Mouse (Mus musculus) urinary bladder, postnatal 10 days (tissue): ENCODE results near the gene Syce3.
A peak's percentile ranks its signal among the peaks of the same experiment; 100 is the strongest.

Experiments
- DNase-seq: peaks from one replicate; pipeline ENCODE4 v3.0.0; 2022; ENCODE audit warnings: low spot score

The Syce3 gene

GRCm38 (mm10) chr15:89421938-89422337, 11.6 kb upstream of the Syce3 start:
- DNase-seq, result no peak

- DNase-seq, result no peak
Measured at GRCm38 (mm10) chr15:89415282-89415681, 5.0 kb upstream of the Syce3 start.

- no peak for DNase-seq
Measured at GRCm38 (mm10) chr15:89406691-89407090, 3.6 kb downstream of the Syce3 start.

GRCm38 (mm10) chr15:89404831-89405623, 5.3 kb downstream of the Syce3 start:
- DNase-seq, result no peak

GRCm38 (mm10) chr15:89402471-89402870, 7.8 kb downstream of the Syce3 start:
- DNase-seq, result no peak

- DNase-seq, result no peak
Measured at GRCm38 (mm10) chr15:89399716-89400115, 10.6 kb downstream of the Syce3 start.

GRCm38 (mm10) chr15:89398146-89398545, 12.2 kb downstream of the Syce3 start:
- no peak for DNase-seq

GRCm38 (mm10) chr15:89396883-89397282, 13.4 kb downstream of the Syce3 start:
- no peak for DNase-seq

- no peak for DNase-seq
Measured at GRCm38 (mm10) chr15:89390081-89390480, 20.2 kb downstream of the Syce3 start.

GRCm38 (mm10) chr15:89387127-89387526, 23.2 kb downstream of the Syce3 start:
- DNase-seq, result no peak

- no peak for DNase-seq
Measured at GRCm38 (mm10) chr15:89384617-89385016, 25.7 kb downstream of the Syce3 start, which contains the start of gene Klhdc7b. Klhdc7b (plus strand) TSS chr15:89384917.

GRCm38 (mm10) chr15:89379429-89379828, 30.9 kb downstream of the Syce3 start:
- no peak for DNase-seq

GRCm38 (mm10) chr15:89378831-89379401, 31.4 kb downstream of the Syce3 start, which contains the start of gene Odf3b:
Odf3b (minus strand) TSS chr15:89379282.
- no peak for DNase-seq

- DNase-seq, result no peak
Measured at GRCm38 (mm10) chr15:89377938-89378828, 32.1 kb downstream of the Syce3 start.

- DNase-seq, result no peak
Measured at GRCm38 (mm10) chr15:89377362-89377761, 32.9 kb downstream of the Syce3 start.

- no peak for DNase-seq
Measured at GRCm38 (mm10) chr15:89376957-89377356, 33.3 kb downstream of the Syce3 start, which contains the start of gene Tymp. Tymp (minus strand) TSS chr15:89377039.

- no peak for DNase-seq
Measured at GRCm38 (mm10) chr15:89376040-89376439, 34.3 kb downstream of the Syce3 start.

- DNase-seq, result no peak
Measured at GRCm38 (mm10) chr15:89374801-89375534, 35.3 kb downstream of the Syce3 start.

GRCm38 (mm10) chr15:89374340-89374739, 36.0 kb downstream of the Syce3 start:
- DNase-seq, result no peak

GRCm38 (mm10) chr15:89373762-89374248, 36.5 kb downstream of the Syce3 start, which contains the start of gene Sco2:
Sco2 (minus strand) TSS chr15:89373846.
- DNase-seq, result peak; percentile 83

GRCm38 (mm10) chr15:89373027-89373761, 37.1 kb downstream of the Syce3 start:
- peak; percentile 39 for DNase-seq
